Mouse (Mus musculus): ENCODE data around the gene Mat2b.

Gene Mat2b

DNA sequence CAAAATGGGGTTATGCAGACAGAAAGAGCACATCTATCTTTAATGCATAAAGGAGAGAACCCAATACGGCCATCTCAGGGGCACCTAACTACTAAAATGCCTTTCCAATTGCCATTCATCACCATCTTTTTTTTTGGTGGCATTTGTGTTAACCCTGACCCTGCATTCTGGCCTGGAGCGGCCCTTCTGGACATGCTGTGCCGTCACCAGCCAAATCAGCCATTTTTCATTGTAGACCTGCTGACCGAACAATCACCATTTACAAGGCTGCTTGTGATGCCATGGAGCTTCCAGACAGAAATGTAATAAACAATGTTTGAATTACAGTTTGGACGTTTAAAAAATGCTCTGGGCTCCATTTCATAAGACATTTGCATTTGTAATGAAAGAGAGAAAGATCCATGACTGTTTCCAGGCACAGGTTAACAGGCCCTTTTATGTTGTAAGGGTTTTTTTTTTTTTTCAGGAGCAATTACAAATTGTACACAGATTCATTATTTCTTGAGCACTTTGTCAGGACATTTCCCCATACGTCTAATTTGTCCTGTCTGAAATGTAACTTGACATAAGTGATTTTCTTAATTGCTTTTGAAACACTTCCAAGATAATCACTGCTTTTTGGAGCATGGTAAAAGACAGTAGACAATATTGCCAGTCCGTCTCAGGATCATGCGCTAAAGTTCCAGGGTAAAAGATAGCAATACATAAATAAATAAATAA is 45.1 kb downstream of the Mat2b start:
- DNase-seq, result no peak

DNA sequence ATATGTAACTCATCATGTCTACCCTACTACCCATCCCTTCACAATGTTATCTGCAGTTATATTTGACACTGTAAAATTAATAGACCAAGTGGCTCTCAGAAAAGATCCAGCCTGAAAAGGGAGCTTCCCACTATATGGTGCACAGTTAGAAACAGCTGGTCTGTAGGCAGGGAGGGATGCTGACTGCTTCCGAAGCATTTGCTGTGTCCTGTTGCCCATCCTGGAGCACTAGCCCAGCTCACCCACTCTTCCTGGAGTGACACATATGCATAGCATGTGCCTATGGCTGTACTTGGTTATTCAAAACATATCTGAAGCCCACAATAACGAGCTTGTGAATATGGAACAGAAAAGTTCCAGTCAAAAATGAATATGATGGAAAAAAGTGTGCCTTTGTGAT is 47.8 kb downstream of the Mat2b start:
- DNase-seq, result no peak
